Mouse (Mus musculus) cerebellum, adult 2 months (tissue): ENCODE results near the gene Utp4.

Source experiments
- CTCF ChIP-seq: fragments of 200-500 bp; IDR thresholded peaks from 2 replicates; pipeline ENCODE4 v1.5.1; 2011; ENCODE audit warnings: low read depth, mild to moderate bottlenecking, control low read depth, low read length, moderate library complexity, borderline replicate concordance; ENCODE audit not compliant: insufficient read depth
- POLR2A ChIP-seq: fragments of 200-500 bp; IDR thresholded peaks from 2 replicates; pipeline ENCODE4 v1.6.1; 2011; ENCODE audit warnings: low read length, control low read depth, borderline replicate concordance; ENCODE audit not compliant: insufficient read depth

GRCm38 (mm10) chr8:106870051-106870450 is 23.4 kb upstream of the Utp4 start, which contains the start of gene Has3:
- TF ChIP-seq CTCF, result no peak
- TF ChIP-seq POLR2A, result no peak
